Mouse (Mus musculus): ENCODE results near the gene Defb3. TPM values are rescaled to one million over a fixed set of nuclear protein-coding genes. Genes with fewer than 3 reads are reported as not detected.
"Not testable (repeated sequence)": the region's sequence is repeated elsewhere in the genome, so short reads cannot be mapped to it uniquely, and the experiment has no call there.

The Defb3 gene
- polyA plus RNA-seq (2015; fragmentation: Nextera tagmentation; extraction: Ambion mirVana) = not detected in 2 replicates

DNA sequence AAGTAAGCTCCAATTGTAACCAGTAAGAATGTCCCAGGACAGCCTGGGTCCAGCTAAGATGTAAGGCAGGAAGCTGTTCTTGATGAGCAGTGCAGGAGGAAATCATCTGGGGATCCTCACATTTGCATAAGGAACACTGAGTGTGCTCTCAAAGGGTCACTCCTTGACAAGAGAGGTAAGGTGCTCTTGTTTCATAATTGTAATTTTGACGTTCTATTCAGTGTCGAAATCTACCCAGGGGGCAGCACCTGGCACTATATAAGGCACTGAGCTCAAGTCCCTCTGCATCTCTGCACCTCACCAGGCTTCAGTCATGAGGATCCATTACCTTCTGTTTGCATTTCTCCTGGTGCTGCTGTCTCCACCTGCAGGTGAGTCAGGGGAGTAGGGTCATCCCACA lies at the start of gene Defb3:
Gene Defb3, plus strand, starts transcription at position 301 of the 400 bp plus-strand sequence.
- not testable (repeated sequence) for H3K36me3 ChIP-seq (replicated peaks); H3K4me3 ChIP-seq (replicated peaks); H3K9ac ChIP-seq; H3K9me3 ChIP-seq (replicated peaks); H3K27ac ChIP-seq (replicated peaks); H3K4me2 ChIP-seq; H3K4me1 ChIP-seq (replicated peaks); ATAC-seq (ENCODE audit: insufficient read depth); H3K27me3 ChIP-seq
- 6% methylated on average over 2 of the region's 2 CpGs for WGBS (ENCODE audit: insufficient replicate concordance)

DNA sequence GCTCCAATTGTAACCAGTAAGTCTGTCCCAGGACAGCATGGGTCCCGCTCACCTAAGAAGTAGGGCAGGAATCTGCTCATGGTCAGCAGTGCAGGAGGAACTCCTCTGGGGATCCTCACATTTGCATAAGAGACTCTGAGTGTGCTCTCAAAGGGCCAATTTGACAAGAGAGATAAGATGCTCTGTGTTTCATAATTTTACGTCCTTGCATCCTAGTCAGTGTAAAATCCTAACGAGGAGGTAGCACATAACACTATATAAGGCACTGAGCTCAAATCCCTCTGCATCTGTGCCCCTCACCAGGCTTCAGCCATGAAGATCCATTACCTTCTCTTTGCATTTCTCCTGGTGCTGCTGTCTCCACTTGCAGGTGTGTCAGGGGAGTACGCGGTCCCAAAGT lies 45.9 kb upstream of the Defb3 start, which contains the start of gene Defb5:
Gene Defb5, plus strand, starts transcription at position 301 of the 400 bp plus-strand sequence.
- 75% methylated on average over 5 of the region's 5 CpGs for WGBS (ENCODE audit: insufficient replicate concordance)
- no peak within 1 kb of the TSS for H3K27ac ChIP-seq (replicated peaks)
- no peak within 1 kb of the TSS for H3K9ac ChIP-seq
- H3K36me3 ChIP-seq (replicated peaks) = no peaks in the 10 kb centered on the region
- H3K4me1 ChIP-seq (replicated peaks) = no peaks in the 10 kb centered on the region
- H3K27me3 ChIP-seq = no peaks in the 10 kb centered on the region
- no peak within 1 kb of the TSS for H3K4me2 ChIP-seq
- ATAC-seq (ENCODE audit: insufficient read depth) = no peak
- no peak within 1 kb of the TSS for H3K4me3 ChIP-seq (replicated peaks)
- no peaks in the 10 kb centered on the region for H3K9me3 ChIP-seq (replicated peaks)

DNA sequence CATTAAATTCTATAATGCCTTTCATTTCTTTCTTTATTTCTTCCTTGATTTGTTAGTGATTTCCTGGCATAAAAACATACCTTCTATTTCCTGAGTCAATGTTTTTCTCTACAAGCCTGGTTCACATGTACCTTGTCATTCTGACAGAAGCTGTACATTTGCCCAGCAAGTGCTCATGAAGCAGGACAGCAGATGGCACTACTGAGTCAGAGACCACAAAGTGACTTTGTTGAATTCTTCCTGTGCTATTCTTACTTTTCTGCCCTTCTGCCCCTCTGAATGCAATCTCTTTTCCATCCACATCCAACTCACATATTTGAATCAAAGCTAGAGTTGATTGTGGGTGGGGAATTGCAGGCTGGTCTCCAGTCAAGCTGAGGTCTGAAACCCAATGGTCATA lies 35.0 kb upstream of the Defb3 start:
- no peaks in the 10 kb centered on the region for H3K4me1 ChIP-seq (replicated peaks)
- ATAC-seq (ENCODE audit: insufficient read depth) = no peak
- no peak overlapping the region for H3K9ac ChIP-seq
- H3K4me3 ChIP-seq (replicated peaks) = no peak overlapping the region
- no peak overlapping the region for H3K27ac ChIP-seq (replicated peaks)
- H3K36me3 ChIP-seq (replicated peaks) = no peaks in the 10 kb centered on the region
- H3K27me3 ChIP-seq = no peaks in the 10 kb centered on the region
- H3K4me2 ChIP-seq = no peak overlapping the region
- H3K9me3 ChIP-seq (replicated peaks) = no peaks in the 10 kb centered on the region

DNA sequence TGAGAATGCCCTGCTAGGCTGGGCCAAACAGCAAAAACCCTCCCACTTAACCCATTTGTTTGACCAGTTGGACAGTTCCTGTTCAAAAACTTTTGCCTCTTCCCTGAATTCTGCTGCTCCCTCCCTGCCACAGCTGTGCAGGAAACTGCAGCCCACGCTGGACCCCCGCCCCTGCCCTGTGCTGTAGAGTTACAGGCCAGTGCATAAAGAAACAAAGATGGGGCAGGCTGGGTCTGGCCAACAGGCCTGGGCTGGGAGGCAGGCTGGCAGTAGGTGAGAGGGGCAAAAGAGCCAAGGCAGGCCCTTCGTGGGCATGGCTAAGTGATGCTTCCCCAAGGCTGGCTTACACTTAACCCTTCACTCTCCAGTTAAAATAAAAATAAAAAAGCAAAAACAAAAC lies 33.5 kb upstream of the Defb3 start:
- no peaks in the 10 kb centered on the region for H3K27me3 ChIP-seq
- no peak overlapping the region for H3K4me3 ChIP-seq (replicated peaks)
- H3K4me2 ChIP-seq = no peak overlapping the region
- no peaks in the 10 kb centered on the region for H3K4me1 ChIP-seq (replicated peaks)
- no peaks in the 10 kb centered on the region for H3K9me3 ChIP-seq (replicated peaks)
- ATAC-seq (ENCODE audit: insufficient read depth) = no peak
- no peak overlapping the region for H3K27ac ChIP-seq (replicated peaks)
- 39% methylated on average over 3 of the region's 3 CpGs for WGBS (ENCODE audit: insufficient replicate concordance)
- H3K36me3 ChIP-seq (replicated peaks) = no peaks in the 10 kb centered on the region
- no peak overlapping the region for H3K9ac ChIP-seq

DNA sequence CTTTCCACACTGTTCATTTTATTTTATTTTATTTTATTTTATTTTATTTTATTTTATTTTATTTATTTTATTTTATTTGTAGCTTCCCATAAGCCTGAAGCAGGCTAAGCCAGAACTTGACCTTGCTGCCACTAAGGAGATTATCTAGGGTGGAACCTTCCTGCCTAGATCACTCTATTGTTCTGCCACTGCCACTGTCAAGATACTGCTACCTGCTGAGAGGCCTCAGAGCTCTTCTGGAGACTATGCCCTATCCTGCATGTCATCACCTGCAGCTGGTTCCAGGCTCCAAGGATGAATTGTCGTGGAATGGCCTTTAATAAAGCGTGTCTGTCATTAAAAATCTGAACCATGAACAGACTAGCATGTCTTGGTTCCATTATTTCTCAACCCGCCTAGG lies 5.2 kb downstream of the Defb3 start:
- not testable (repeated sequence) for H3K4me1 ChIP-seq (replicated peaks)
- WGBS (ENCODE audit: insufficient replicate concordance) = 41% methylated on average over 3 of the region's 3 CpGs

DNA sequence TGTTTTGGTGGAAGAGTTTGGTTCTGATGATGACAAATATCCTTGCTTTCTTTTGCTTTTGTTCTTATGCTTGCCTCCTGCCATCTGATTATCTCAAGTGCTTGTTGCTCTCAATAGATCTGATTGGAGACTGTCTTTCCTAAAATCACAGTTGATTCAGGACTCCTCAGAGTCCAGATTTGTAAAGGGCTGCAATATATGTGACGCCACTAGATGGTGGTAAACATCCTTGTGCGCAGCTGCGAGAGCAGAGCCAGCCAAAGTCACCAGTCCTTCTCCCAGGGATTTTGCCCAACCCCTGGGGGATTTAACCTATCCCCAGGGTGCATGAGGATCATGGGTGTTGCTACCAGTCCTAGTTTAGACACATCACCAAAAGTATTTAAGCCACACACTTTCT lies 38.7 kb downstream of the Defb3 start:
- H3K36me3 ChIP-seq (replicated peaks) = no peaks in the 10 kb centered on the region
- ATAC-seq (ENCODE audit: insufficient read depth) = no peak
- WGBS (ENCODE audit: insufficient replicate concordance) = 15% methylated on average over 3 of the region's 3 CpGs

More for the DNA sequence above, 5.2 kb downstream of the Defb3 start:
- not testable (repeated sequence) for H3K27me3 ChIP-seq; H3K9ac ChIP-seq; H3K36me3 ChIP-seq (replicated peaks); H3K9me3 ChIP-seq (replicated peaks); H3K4me2 ChIP-seq; H3K4me3 ChIP-seq (replicated peaks); H3K27ac ChIP-seq (replicated peaks); ATAC-seq (ENCODE audit: insufficient read depth)

More for the DNA sequence above, 38.7 kb downstream of the Defb3 start:
- no peak overlapping the region for H3K4me2 ChIP-seq
- no peak overlapping the region for H3K9ac ChIP-seq
- no peaks in the 10 kb centered on the region for H3K4me1 ChIP-seq (replicated peaks)
- H3K9me3 ChIP-seq (replicated peaks) = no peaks in the 10 kb centered on the region
- no peaks in the 10 kb centered on the region for H3K27me3 ChIP-seq
- H3K4me3 ChIP-seq (replicated peaks) = no peak overlapping the region
- no peak overlapping the region for H3K27ac ChIP-seq (replicated peaks)

Other genes starting within 250 kb of the Defb3 start
- not detected in 2 replicates for gene Defb39, start 228.6 kb upstream of the Defb3 start, polyA plus RNA-seq (2015; fragmentation: Nextera tagmentation; extraction: Ambion mirVana)
- gene Defb12, start 178.5 kb upstream of the Defb3 start, polyA plus RNA-seq (2015; fragmentation: Nextera tagmentation; extraction: Ambion mirVana) = not detected in 2 replicates
- not detected in 2 replicates for gene Defb34, start 169.6 kb upstream of the Defb3 start, polyA plus RNA-seq (2015; fragmentation: Nextera tagmentation; extraction: Ambion mirVana)
- gene Gm45826, start 152.6 kb upstream of the Defb3 start, polyA plus RNA-seq (2015; fragmentation: Nextera tagmentation; extraction: Ambion mirVana) = not detected in 2 replicates
- not detected in 2 replicates for gene Defb14, start 99.0 kb upstream of the Defb3 start, polyA plus RNA-seq (2015; fragmentation: Nextera tagmentation; extraction: Ambion mirVana)
- not detected in 2 replicates for gene Defb4, start 94.7 kb upstream of the Defb3 start, polyA plus RNA-seq (2015; fragmentation: Nextera tagmentation; extraction: Ambion mirVana)
- not detected in 2 replicates for gene Defb6, start 67.9 kb upstream of the Defb3 start, polyA plus RNA-seq (2015; fragmentation: Nextera tagmentation; extraction: Ambion mirVana)
- gene Defb46, start 53.4 kb upstream of the Defb3 start, polyA plus RNA-seq (2015; fragmentation: Nextera tagmentation; extraction: Ambion mirVana) = not detected in 2 replicates
- not detected in 2 replicates for gene Defb5, start 45.8 kb upstream of the Defb3 start, polyA plus RNA-seq (2015; fragmentation: Nextera tagmentation; extraction: Ambion mirVana)
- not detected in 2 replicates for gene Defb8, start 154.2 kb downstream of the Defb3 start, polyA plus RNA-seq (2015; fragmentation: Nextera tagmentation; extraction: Ambion mirVana)
- gene Defb7, start 201.7 kb downstream of the Defb3 start, polyA plus RNA-seq (2015; fragmentation: Nextera tagmentation; extraction: Ambion mirVana) = not detected in 2 replicates